Comparison of ENCODE assay signal across 8 mouse cellular contexts in genomic region chr9:118915290-118915689, GRCm38 (mm10). TPM values are rescaled to one million over a fixed set of nuclear protein-coding genes. Genes with fewer than 3 reads are reported as not detected.
DNase-seq lines count a peak whose midpoint lies in the region; ATAC-seq and TF ChIP-seq lines count a peak whose summit lies in the region.

No protein-coding gene starts in this region.

- H3K27ac ChIP-seq in lung, embryonic 14.5 days (ENCODE audit: low read depth), result no peak overlapping the region
- H3K27ac ChIP-seq in embryonic fibroblast, embryonic 13.5 days (ENCODE audit: insufficient read depth, low read length), result no peak overlapping the region
- H3K27ac ChIP-seq in small intestine, adult 2 months (ENCODE audit: insufficient read depth, low read depth, low read length), result no peak overlapping the region
- H3K27ac ChIP-seq in forebrain, embryonic 11.5 days (ENCODE audit: low read depth, low read length), result no peak overlapping the region

- no peak overlapping the region for H3K4me2 ChIP-seq in lung, embryonic 14.5 days
- no peak overlapping the region for H3K4me2 ChIP-seq in forebrain, embryonic 11.5 days (ENCODE audit: low read depth, low read length, severe bottlenecking)

- no peaks in the 10 kb centered on the region for H3K9me3 ChIP-seq in lung, embryonic 14.5 days (ENCODE audit: low read depth, low read length)
- no peaks in the 10 kb centered on the region for H3K9me3 ChIP-seq in forebrain, embryonic 11.5 days (ENCODE audit: control insufficient read depth, low read length)

- ATAC-seq in lung, embryonic 14.5 days (ENCODE audit: insufficient read depth), result no peak
- ATAC-seq in forebrain, embryonic 11.5 days (replicated peaks; ENCODE audit: low FRiP score), result no peak

- H3K4me1 ChIP-seq in lung, embryonic 14.5 days (ENCODE audit: insufficient read depth), result no peaks in the 10 kb centered on the region
- H3K4me1 ChIP-seq in embryonic fibroblast, embryonic 13.5 days (ENCODE audit: control insufficient read depth, insufficient read depth, low read length), result no peaks in the 10 kb centered on the region
- H3K4me1 ChIP-seq in small intestine, adult 2 months (ENCODE audit: control insufficient read depth, insufficient read depth, insufficient read length, low read length), result no peaks in the 10 kb centered on the region
- no peaks in the 10 kb centered on the region for H3K4me1 ChIP-seq in forebrain, embryonic 11.5 days (replicated peaks; ENCODE audit: control insufficient read depth, insufficient read depth, low read length)

- no peak for TF ChIP-seq POLR2A in embryonic fibroblast, embryonic 13.5 days (IDR thresholded peaks at IDR 0.05; ENCODE audit: low read depth, low read length)
- TF ChIP-seq POLR2A in small intestine, adult 2 months (IDR thresholded peaks at IDR 0.05; ENCODE audit: low read depth, low read length), result no peak

- DNase-seq in adrenal gland, postnatal 25 days, result peak; percentile 31
- no peak for DNase-seq in adrenal gland, postnatal 4 days (ENCODE audit: low spot score in 2 of 2)
- peak; percentile 67 for DNase-seq in lung, embryonic 14.5 days
- no peak for DNase-seq in lung, postnatal 25 days (ENCODE audit: low spot score)
- no peak for DNase-seq in heart, adult 8-10 months (ENCODE audit: low spot score)
- DNase-seq in forebrain, embryonic 11.5 days (ENCODE audit: low spot score), result no peak

- H3K9ac ChIP-seq in lung, embryonic 14.5 days, result no peak overlapping the region
- no peak overlapping the region for H3K9ac ChIP-seq in forebrain, embryonic 11.5 days (ENCODE audit: low read length)

- TF ChIP-seq CTCF in lung, embryonic 14.5 days (IDR thresholded peaks at IDR 0.05; ENCODE audit: low read depth), result peak; percentile 80
- peak; percentile 47; the same call in 1 of the 2 replicates for TF ChIP-seq CTCF in embryonic fibroblast, embryonic 13.5 days (IDR thresholded peaks at IDR 0.05; ENCODE audit: borderline replicate concordance, insufficient read depth, low read length)
- TF ChIP-seq CTCF in small intestine, adult 2 months (IDR thresholded peaks at IDR 0.05; ENCODE audit: extremely low read depth, insufficient read length, insufficient replicate concordance, low read depth, low read length), result peak; percentile 69; the same call in 1 of the 2 replicates

- 71% methylated on average over 5 of the region's 5 CpGs for WGBS in lung, embryonic 14.5 days
- WGBS in small intestine, adult 2 months, result 61% methylated on average over 5 of the region's 5 CpGs
- WGBS in forebrain, embryonic 11.5 days, result 52% methylated on average over 5 of the region's 5 CpGs

- no peaks in the 10 kb centered on the region for H3K36me3 ChIP-seq in lung, embryonic 14.5 days (ENCODE audit: insufficient read depth)
- no peaks in the 10 kb centered on the region for H3K36me3 ChIP-seq in small intestine, adult 2 months (ENCODE audit: control insufficient read depth, insufficient read depth, low read length)
- H3K36me3 ChIP-seq in forebrain, embryonic 11.5 days (ENCODE audit: control insufficient read depth, insufficient read depth, low read length), result no peaks in the 10 kb centered on the region

- no peak overlapping the region for H3K4me3 ChIP-seq in lung, embryonic 14.5 days (ENCODE audit: low read depth, low read length)
- H3K4me3 ChIP-seq in embryonic fibroblast, embryonic 13.5 days (ENCODE audit: insufficient read depth, low read length), result no peak overlapping the region
- no peak overlapping the region for H3K4me3 ChIP-seq in small intestine, adult 2 months (ENCODE audit: low read depth, low read length)
- H3K4me3 ChIP-seq in forebrain, embryonic 11.5 days (ENCODE audit: low read depth, low read length), result no peak overlapping the region

- H3K27me3 ChIP-seq in lung, embryonic 14.5 days (ENCODE audit: insufficient read depth, low read length), result no peaks in the 10 kb centered on the region
- no peaks in the 10 kb centered on the region for H3K27me3 ChIP-seq in small intestine, adult 2 months (ENCODE audit: control insufficient read depth, insufficient read depth, low read length)
- no peaks in the 10 kb centered on the region for H3K27me3 ChIP-seq in forebrain, embryonic 11.5 days (ENCODE audit: control insufficient read depth, insufficient read depth, low read length)

RNA-seq across cellular contexts. Expression of gene Ctdspl, which starts 11.0 kb away (rescaled TPM):
- total RNA-seq in adrenal gland, postnatal 25 days (2021), result 27.2 and 31.3 TPM in 2 replicates
- 10 to 100 TPM; 32.5 to 37.4 TPM for total RNA-seq in adrenal gland, postnatal 4 days (2021)
- polyA plus RNA-seq in lung, embryonic 14.5 days (2014; fragmentation: Nextera tagmentation; extraction: Ambion mirVana), result 20.1 and 22.9 TPM in 2 replicates
- 17.5 and 25.1 TPM in 2 replicates for polyA plus RNA-seq in embryonic fibroblast, embryonic 13.5 days (2011; ENCODE audit: insufficient read length, low read depth, missing spikeins)
- 8.9 and 29.3 TPM in 2 replicates for polyA plus RNA-seq in small intestine, adult 2 months (2012; rRNA removed)
- total RNA-seq in heart, adult 8-10 months (2022), result 10 to 100 TPM in 1 of 4 experiments, 1 to 10 TPM in 3; 7.5 to 10.2 (median 7.8) TPM
- 9.0 and 9.1 TPM in 2 replicates for polyA plus RNA-seq in forebrain, embryonic 11.5 days (2014; fragmentation: Nextera tagmentation; extraction: Ambion mirVana)

Comparison
In these comparisons a context has a peak if more than half of its experiments do, and no peak if none do; other contexts are left out.
1. DNase-seq: peak in adrenal gland, postnatal 25 days (single experiment) and lung, embryonic 14.5 days (single experiment); none in adrenal gland, postnatal 4 days (0 of 2), lung, postnatal 25 days (single experiment), heart, adult 8-10 months (single experiment) and forebrain, embryonic 11.5 days (single experiment).
2. Peak in every context shown above with its lines, with median percentiles within 50 percentile points of each other: CTCF ChIP-seq.